Mouse (Mus musculus): Measurements from ENCODE around the gene Caln1. TPM values are rescaled to one million over a fixed set of nuclear protein-coding genes. Genes with fewer than 3 reads are reported as not detected.

Caln1 gene
- total and polyA plus RNA-seq, 2 experiments, result 2.4 to 2.9 TPM

DNA sequence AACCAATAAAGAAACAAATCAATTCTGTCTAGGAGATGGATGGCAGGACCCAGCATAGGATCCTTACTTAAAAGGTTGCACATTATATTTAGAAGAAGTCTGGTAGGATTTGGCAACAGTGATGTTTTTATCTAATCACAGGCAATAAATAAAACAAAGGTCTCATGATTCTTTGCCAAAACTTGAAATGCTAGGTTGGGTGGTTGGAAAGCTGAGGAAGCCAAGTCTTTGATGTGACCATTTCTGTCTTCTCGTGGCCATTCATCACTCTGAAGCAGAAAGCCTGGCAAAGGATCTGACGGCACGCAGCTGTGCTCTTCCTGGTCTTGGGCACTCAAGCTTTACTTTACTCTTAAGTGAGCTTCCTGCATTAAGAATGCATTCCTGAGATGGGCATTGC, 193.9 kb downstream of the Caln1 start:
- no peak overlapping the region for H3K9ac ChIP-seq (ENCODE audit: low read depth, low read length)
- H3K27ac ChIP-seq (replicated peaks; ENCODE audit: insufficient read depth, low read depth, low read length), result no peak overlapping the region
- no peaks in the 10 kb centered on the region for H3K4me1 ChIP-seq (ENCODE audit: control insufficient read depth, insufficient read depth, low read length)
- no peaks in the 10 kb centered on the region for H3K79me2 ChIP-seq (ENCODE audit: control insufficient read depth, insufficient read depth, low read length)
- no peaks in the 10 kb centered on the region for H3K27me3 ChIP-seq (ENCODE audit: control insufficient read depth, insufficient read depth, low read length)
- H3K36me3 ChIP-seq (ENCODE audit: control insufficient read depth, insufficient read depth, low read length), result no peaks in the 10 kb centered on the region
- 74% methylated on average over 3 of the region's 3 CpGs for WGBS
- TF ChIP-seq CTCF (IDR thresholded peaks at IDR 0.05; ENCODE audit: low read depth, low read length) (no peak), POLR2A (IDR thresholded peaks at IDR 0.05; ENCODE audit: extremely low read depth, insufficient read depth, low read length) (no peak)
- H3K4me3 ChIP-seq (ENCODE audit: insufficient read depth, low read depth, low read length), result no peak overlapping the region
- no peak for DNase-seq (ENCODE audit: extremely low read depth, low read depth, low spot score)

DNA sequence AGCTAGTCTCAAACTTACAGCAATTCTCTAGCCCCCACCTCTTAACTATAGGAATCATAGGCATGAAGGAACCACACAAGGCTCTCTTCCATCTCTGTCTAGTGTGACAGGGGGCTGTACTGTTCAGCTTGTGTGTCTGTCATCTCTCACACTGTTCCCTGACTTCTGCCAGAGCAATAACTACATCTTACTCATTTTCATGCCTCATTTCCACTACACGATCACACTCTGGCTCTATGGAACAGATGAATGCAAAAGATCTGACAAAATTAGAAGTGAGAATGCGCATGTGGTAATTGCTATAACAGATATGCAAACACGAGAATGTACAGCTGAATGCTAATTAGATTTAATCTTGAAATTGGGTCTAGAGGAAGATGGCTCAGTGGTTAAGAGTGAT, 196.7 kb downstream of the Caln1 start:
- 91% methylated on average over 3 of the region's 3 CpGs for WGBS
- no peaks in the 10 kb centered on the region for H3K36me3 ChIP-seq (ENCODE audit: control insufficient read depth, insufficient read depth, low read length)

DNA sequence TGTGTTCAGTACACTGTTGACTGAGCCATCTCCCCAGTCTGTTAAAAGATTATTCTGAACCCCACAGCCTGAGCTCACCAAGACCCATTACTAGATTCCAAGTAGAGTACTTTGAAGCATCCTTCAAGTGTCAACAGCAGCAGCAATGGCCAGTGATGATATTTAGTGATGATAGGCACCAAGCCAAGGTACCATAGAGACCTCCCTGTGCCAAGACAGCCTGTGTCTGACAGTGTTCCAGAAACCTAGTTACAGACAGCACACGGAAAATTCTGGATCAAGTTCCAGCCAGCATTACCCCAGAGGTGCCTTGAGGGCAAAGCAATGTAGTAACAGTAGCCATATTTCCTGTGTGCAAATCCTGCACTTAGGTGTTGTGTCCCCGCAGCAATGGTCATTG, 208.3 kb downstream of the Caln1 start:
- no peak overlapping the region for H3K27ac ChIP-seq (replicated peaks; ENCODE audit: insufficient read depth, low read depth, low read length)
- no peak for DNase-seq (ENCODE audit: extremely low read depth, low read depth, low spot score)

More for the DNA sequence above, 196.7 kb downstream of the Caln1 start:
- TF ChIP-seq POLR2A (IDR thresholded peaks at IDR 0.05; ENCODE audit: extremely low read depth, insufficient read depth, low read length) (no peak), CTCF (IDR thresholded peaks at IDR 0.05; ENCODE audit: low read depth, low read length) (no peak)
- no peaks in the 10 kb centered on the region for H3K79me2 ChIP-seq (ENCODE audit: control insufficient read depth, insufficient read depth, low read length)
- no peak overlapping the region for H3K9ac ChIP-seq (ENCODE audit: low read depth, low read length)
- no peaks in the 10 kb centered on the region for H3K27me3 ChIP-seq (ENCODE audit: control insufficient read depth, insufficient read depth, low read length)
- H3K4me3 ChIP-seq (ENCODE audit: insufficient read depth, low read depth, low read length), result no peak overlapping the region
- no peak for DNase-seq (ENCODE audit: extremely low read depth, low read depth, low spot score)
- H3K4me1 ChIP-seq (ENCODE audit: control insufficient read depth, insufficient read depth, low read length), result peaks cover under 1% of the 10 kb centered on the region; the same call in 1 of the 2 replicates
- H3K27ac ChIP-seq (replicated peaks; ENCODE audit: insufficient read depth, low read depth, low read length), result no peak overlapping the region

DNA sequence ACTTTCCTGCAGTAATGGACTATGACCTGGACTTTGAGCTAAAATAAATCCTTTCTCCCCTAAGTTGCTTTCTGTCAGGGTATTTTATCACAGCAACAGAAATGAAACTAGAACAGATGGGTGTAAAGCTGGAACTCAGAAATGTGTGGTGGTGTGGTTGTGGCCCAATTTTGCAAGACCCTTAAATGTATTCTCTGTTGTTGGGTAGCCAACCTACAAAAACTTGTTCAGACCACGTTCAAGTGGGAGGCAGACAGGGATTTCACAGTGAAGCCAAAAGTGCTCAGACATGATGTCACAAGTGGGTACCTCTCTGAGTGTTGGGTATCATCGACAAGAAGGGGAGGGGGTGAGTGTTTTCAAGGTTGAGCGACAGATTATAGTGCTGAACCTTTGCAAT, 214.8 kb downstream of the Caln1 start:
- H3K27ac ChIP-seq (replicated peaks; ENCODE audit: insufficient read depth, low read depth, low read length), result no peak overlapping the region
- no peak overlapping the region for H3K4me3 ChIP-seq (ENCODE audit: insufficient read depth, low read depth, low read length)
- H3K4me1 ChIP-seq (ENCODE audit: control insufficient read depth, insufficient read depth, low read length), result no peaks in the 10 kb centered on the region
- no peaks in the 10 kb centered on the region for H3K36me3 ChIP-seq (ENCODE audit: control insufficient read depth, insufficient read depth, low read length)
- TF ChIP-seq CTCF (IDR thresholded peaks at IDR 0.05; ENCODE audit: low read depth, low read length) (no peak), POLR2A (IDR thresholded peaks at IDR 0.05; ENCODE audit: extremely low read depth, insufficient read depth, low read length) (no peak)
- 77% methylated on average over 3 of the region's 3 CpGs for WGBS
- H3K9ac ChIP-seq (ENCODE audit: low read depth, low read length), result no peak overlapping the region
- DNase-seq (ENCODE audit: extremely low read depth, low read depth, low spot score), result no peak
- H3K27me3 ChIP-seq (ENCODE audit: control insufficient read depth, insufficient read depth, low read length), result no peaks in the 10 kb centered on the region
- no peaks in the 10 kb centered on the region for H3K79me2 ChIP-seq (ENCODE audit: control insufficient read depth, insufficient read depth, low read length)

More for the DNA sequence above, 208.3 kb downstream of the Caln1 start:
- Histone ChIP-seq H3K4me1 (ENCODE audit: control insufficient read depth, insufficient read depth, low read length) (no peaks in the 10 kb centered on the region), H3K27me3 (ENCODE audit: control insufficient read depth, insufficient read depth, low read length) (no peaks in the 10 kb centered on the region), H3K79me2 (ENCODE audit: control insufficient read depth, insufficient read depth, low read length) (no peaks in the 10 kb centered on the region), H3K4me3 (ENCODE audit: insufficient read depth, low read depth, low read length) (no peak overlapping the region), H3K9ac (ENCODE audit: low read depth, low read length) (no peak overlapping the region), H3K36me3 (ENCODE audit: control insufficient read depth, insufficient read depth, low read length) (no peaks in the 10 kb centered on the region)
- TF ChIP-seq POLR2A (IDR thresholded peaks at IDR 0.05; ENCODE audit: extremely low read depth, insufficient read depth, low read length) (no peak), CTCF (IDR thresholded peaks at IDR 0.05; ENCODE audit: low read depth, low read length) (no peak)
- 67% methylated on average over 2 of the region's 2 CpGs for WGBS

DNA sequence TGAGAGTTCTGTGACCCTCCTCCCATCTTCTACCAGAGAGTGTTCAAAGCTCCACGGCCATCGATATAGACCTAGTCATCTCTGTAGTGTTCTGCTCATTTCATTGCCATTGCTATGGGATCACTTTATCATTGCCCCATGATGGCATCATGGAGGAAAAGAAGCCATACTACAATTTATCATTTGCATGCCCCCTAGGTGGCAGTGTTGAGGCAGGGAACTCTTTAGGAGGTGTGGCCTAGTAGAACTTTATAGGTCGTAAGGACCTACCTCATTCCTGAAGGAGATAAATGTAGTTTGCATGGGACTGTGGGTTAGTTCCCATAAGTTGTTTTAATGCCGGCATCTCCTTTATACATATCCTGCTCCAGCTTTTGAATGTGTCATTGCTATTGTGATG, 217.0 kb downstream of the Caln1 start:
- no peak overlapping the region for H3K9ac ChIP-seq (ENCODE audit: low read depth, low read length)
- TF ChIP-seq CTCF (IDR thresholded peaks at IDR 0.05; ENCODE audit: low read depth, low read length) (no peak), POLR2A (IDR thresholded peaks at IDR 0.05; ENCODE audit: extremely low read depth, insufficient read depth, low read length) (no peak)

DNA sequence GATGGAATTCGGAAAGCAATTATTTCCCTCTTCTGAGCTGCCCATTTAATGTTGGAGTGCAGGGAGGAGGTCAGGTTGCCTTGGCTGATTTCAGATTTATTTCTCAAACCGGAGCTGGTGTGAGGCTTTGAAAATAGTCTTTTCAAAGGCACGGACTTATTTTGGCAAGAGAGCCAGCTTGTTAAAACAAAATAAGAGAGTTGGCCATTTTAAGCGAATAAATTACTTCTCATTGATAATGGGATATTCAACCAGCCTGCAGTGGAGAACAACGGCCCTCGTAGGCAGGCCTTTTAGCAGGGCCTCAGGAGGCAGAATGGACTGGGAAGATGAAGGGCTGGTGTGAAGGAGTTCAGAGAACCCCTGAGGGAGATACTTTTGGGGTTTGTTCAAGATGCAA, 227.3 kb downstream of the Caln1 start:
- 86% methylated on average over 6 of the region's 6 CpGs for WGBS
- Histone ChIP-seq H3K79me2 (ENCODE audit: control insufficient read depth, insufficient read depth, low read length) (no peaks in the 10 kb centered on the region), H3K4me1 (ENCODE audit: control insufficient read depth, insufficient read depth, low read length) (no peaks in the 10 kb centered on the region), H3K4me3 (ENCODE audit: insufficient read depth, low read depth, low read length) (no peak overlapping the region), H3K27me3 (ENCODE audit: control insufficient read depth, insufficient read depth, low read length) (no peaks in the 10 kb centered on the region), H3K36me3 (ENCODE audit: control insufficient read depth, insufficient read depth, low read length) (no peaks in the 10 kb centered on the region), H3K27ac (replicated peaks; ENCODE audit: insufficient read depth, low read depth, low read length) (no peak overlapping the region), H3K9ac (ENCODE audit: low read depth, low read length) (no peak overlapping the region)
- no peak for DNase-seq (ENCODE audit: extremely low read depth, low read depth, low spot score)
- TF ChIP-seq CTCF (IDR thresholded peaks at IDR 0.05; ENCODE audit: low read depth, low read length), result no peak
- no peak for TF ChIP-seq POLR2A (IDR thresholded peaks at IDR 0.05; ENCODE audit: extremely low read depth, insufficient read depth, low read length)

More for the DNA sequence above, 217.0 kb downstream of the Caln1 start:
- DNase-seq (ENCODE audit: extremely low read depth, low read depth, low spot score), result no peak
- H3K4me3 ChIP-seq (ENCODE audit: insufficient read depth, low read depth, low read length), result no peak overlapping the region
- H3K4me1 ChIP-seq (ENCODE audit: control insufficient read depth, insufficient read depth, low read length), result no peaks in the 10 kb centered on the region
- no peak overlapping the region for H3K27ac ChIP-seq (replicated peaks; ENCODE audit: insufficient read depth, low read depth, low read length)
- 90% methylated on average over 4 of the region's 4 CpGs for WGBS
- H3K36me3 ChIP-seq (ENCODE audit: control insufficient read depth, insufficient read depth, low read length), result no peaks in the 10 kb centered on the region
- no peaks in the 10 kb centered on the region for H3K79me2 ChIP-seq (ENCODE audit: control insufficient read depth, insufficient read depth, low read length)
- H3K27me3 ChIP-seq (ENCODE audit: control insufficient read depth, insufficient read depth, low read length), result no peaks in the 10 kb centered on the region

All from liver, adult 2 months (tissue).